Mouse (Mus musculus): Measurements from ENCODE around the gene Adam11. TPM values are rescaled to one million over a fixed set of nuclear protein-coding genes. Genes with fewer than 3 reads are reported as not detected.
A peak's percentile ranks its signal among the peaks of the same experiment; 100 is the strongest.

The Adam11 gene
- polyA plus RNA-seq, 1 experiment: not detected

GRCm38 (mm10) chr11:102734961-102735360 is 26.3 kb upstream of the Adam11 start:
- TF ChIP-seq POLR2A (IDR thresholded peaks at IDR 0.05; ENCODE audit: insufficient read depth, low read depth, low read length) (no peak), CTCF (IDR thresholded peaks at IDR 0.05; ENCODE audit: insufficient read depth, low read depth, low read length) (no peak)
- peaks cover 5% of the 10 kb centered on the region for H3K4me1 ChIP-seq (ENCODE audit: control insufficient read depth, insufficient read depth, low read length)
- H3K27ac ChIP-seq (ENCODE audit: insufficient read depth, low read depth, low read length): no peak overlapping the region
- WGBS: 97% methylated on average over 6 of the region's 6 CpGs
- H3K4me3 ChIP-seq (ENCODE audit: insufficient read depth, low read depth, low read length): no peak overlapping the region

- WGBS: 95% methylated on average over 3 of the region's 3 CpGs
- TF ChIP-seq POLR2A (IDR thresholded peaks at IDR 0.05; ENCODE audit: insufficient read depth, low read depth, low read length): no peak
- Histone ChIP-seq H3K4me3 (ENCODE audit: insufficient read depth, low read depth, low read length) (no peak overlapping the region), H3K4me1 (ENCODE audit: control insufficient read depth, insufficient read depth, low read length) (peaks cover 8% of the 10 kb centered on the region), H3K27ac (ENCODE audit: insufficient read depth, low read depth, low read length) (no peak overlapping the region)
Measured at GRCm38 (mm10) chr11:102738046-102738445, 23.2 kb upstream of the Adam11 start.

- H3K4me1 ChIP-seq (ENCODE audit: control insufficient read depth, insufficient read depth, low read length): peaks cover 8% of the 10 kb centered on the region
- TF ChIP-seq CTCF (IDR thresholded peaks at IDR 0.05; ENCODE audit: insufficient read depth, low read depth, low read length) (peak; percentile 11), POLR2A (IDR thresholded peaks at IDR 0.05; ENCODE audit: insufficient read depth, low read depth, low read length) (no peak)
- WGBS: 12% methylated on average over 20 of the region's 20 CpGs
- no peak overlapping the region for H3K27ac ChIP-seq (ENCODE audit: insufficient read depth, low read depth, low read length)
- peak overlapping the region; percentile 24 for H3K4me3 ChIP-seq (ENCODE audit: insufficient read depth, low read depth, low read length)
Measured at GRCm38 (mm10) chr11:102739278-102739966, 21.8 kb upstream of the Adam11 start.

GRCm38 (mm10) chr11:102740634-102741033 is 20.6 kb upstream of the Adam11 start:
- TF ChIP-seq POLR2A (IDR thresholded peaks at IDR 0.05; ENCODE audit: insufficient read depth, low read depth, low read length): no peak
- TF ChIP-seq CTCF (IDR thresholded peaks at IDR 0.05; ENCODE audit: insufficient read depth, low read depth, low read length): no peak
- WGBS: 74% methylated on average over 11 of the region's 11 CpGs
- H3K27ac ChIP-seq (ENCODE audit: insufficient read depth, low read depth, low read length): no peak overlapping the region
- peaks cover 8% of the 10 kb centered on the region for H3K4me1 ChIP-seq (ENCODE audit: control insufficient read depth, insufficient read depth, low read length)
- H3K4me3 ChIP-seq (ENCODE audit: insufficient read depth, low read depth, low read length): no peak overlapping the region

GRCm38 (mm10) chr11:102741129-102741950 is 19.9 kb upstream of the Adam11 start:
- no peak for TF ChIP-seq POLR2A (IDR thresholded peaks at IDR 0.05; ENCODE audit: insufficient read depth, low read depth, low read length)
- no peak for TF ChIP-seq CTCF (IDR thresholded peaks at IDR 0.05; ENCODE audit: insufficient read depth, low read depth, low read length)
- 44% methylated on average over 22 of the region's 22 CpGs for WGBS
- Histone ChIP-seq H3K27ac (ENCODE audit: insufficient read depth, low read depth, low read length) (no peak overlapping the region), H3K4me3 (ENCODE audit: insufficient read depth, low read depth, low read length) (no peak overlapping the region), H3K4me1 (ENCODE audit: control insufficient read depth, insufficient read depth, low read length) (peaks cover 8% of the 10 kb centered on the region)

GRCm38 (mm10) chr11:102742066-102742465 is 19.2 kb upstream of the Adam11 start:
- 52% methylated on average over 7 of the region's 7 CpGs for WGBS
- Histone ChIP-seq H3K4me1 (ENCODE audit: control insufficient read depth, insufficient read depth, low read length) (peaks cover 8% of the 10 kb centered on the region), H3K4me3 (ENCODE audit: insufficient read depth, low read depth, low read length) (no peak overlapping the region), H3K27ac (ENCODE audit: insufficient read depth, low read depth, low read length) (no peak overlapping the region)
- no peak for TF ChIP-seq CTCF (IDR thresholded peaks at IDR 0.05; ENCODE audit: insufficient read depth, low read depth, low read length)
- no peak for TF ChIP-seq POLR2A (IDR thresholded peaks at IDR 0.05; ENCODE audit: insufficient read depth, low read depth, low read length)

GRCm38 (mm10) chr11:102742843-102743242 is 18.4 kb upstream of the Adam11 start:
- H3K27ac ChIP-seq (ENCODE audit: insufficient read depth, low read depth, low read length): no peak overlapping the region
- TF ChIP-seq CTCF (IDR thresholded peaks at IDR 0.05; ENCODE audit: insufficient read depth, low read depth, low read length) (no peak), POLR2A (IDR thresholded peaks at IDR 0.05; ENCODE audit: insufficient read depth, low read depth, low read length) (no peak)
- H3K4me1 ChIP-seq (ENCODE audit: control insufficient read depth, insufficient read depth, low read length): peaks cover 8% of the 10 kb centered on the region
- no peak overlapping the region for H3K4me3 ChIP-seq (ENCODE audit: insufficient read depth, low read depth, low read length)
- WGBS: 95% methylated on average over 5 of the region's 5 CpGs

GRCm38 (mm10) chr11:102744746-102745145 is 16.5 kb upstream of the Adam11 start:
- Histone ChIP-seq H3K4me1 (ENCODE audit: control insufficient read depth, insufficient read depth, low read length) (peaks cover 3% of the 10 kb centered on the region), H3K4me3 (ENCODE audit: insufficient read depth, low read depth, low read length) (no peak overlapping the region), H3K27ac (ENCODE audit: insufficient read depth, low read depth, low read length) (no peak overlapping the region)
- no peak for TF ChIP-seq CTCF (IDR thresholded peaks at IDR 0.05; ENCODE audit: insufficient read depth, low read depth, low read length)
- TF ChIP-seq POLR2A (IDR thresholded peaks at IDR 0.05; ENCODE audit: insufficient read depth, low read depth, low read length): no peak
- 87% methylated on average over 3 of the region's 3 CpGs for WGBS

GRCm38 (mm10) chr11:102747866-102748265 is 13.4 kb upstream of the Adam11 start:
- 76% methylated on average over 1 of the region's 1 CpGs for WGBS
- no peak overlapping the region for H3K27ac ChIP-seq (ENCODE audit: insufficient read depth, low read depth, low read length)
- TF ChIP-seq POLR2A (IDR thresholded peaks at IDR 0.05; ENCODE audit: insufficient read depth, low read depth, low read length) (no peak), CTCF (IDR thresholded peaks at IDR 0.05; ENCODE audit: insufficient read depth, low read depth, low read length) (no peak)
- H3K4me1 ChIP-seq (ENCODE audit: control insufficient read depth, insufficient read depth, low read length): no peaks in the 10 kb centered on the region
- no peak overlapping the region for H3K4me3 ChIP-seq (ENCODE audit: insufficient read depth, low read depth, low read length)
